Mouse (Mus musculus): ENCODE data around the gene Mul1.

The Mul1 gene

DNA sequence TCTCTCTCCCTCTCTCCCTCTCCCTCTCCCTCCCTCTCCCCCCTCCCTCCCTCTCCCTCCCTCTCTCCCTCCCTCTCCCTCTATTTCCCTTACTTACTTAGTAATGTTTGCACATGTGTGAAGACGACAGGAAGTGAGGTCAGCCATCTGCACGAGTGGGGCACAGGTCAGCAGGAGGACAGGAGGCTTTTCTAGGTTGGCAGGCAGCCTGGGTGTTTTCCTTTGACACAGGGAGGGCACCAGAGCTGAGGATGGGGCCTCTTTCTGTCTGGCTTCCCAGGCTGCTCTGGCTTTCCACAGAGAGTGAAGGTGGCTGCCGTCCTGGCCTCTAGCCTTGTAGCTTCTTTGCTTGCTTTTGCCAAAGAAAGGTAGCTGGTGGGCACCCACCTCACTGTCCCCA, 5.6 kb downstream of the Mul1 start:
- no peak for DNase-seq (ENCODE audit: low spot score in 2 of 2)

GRCm38 (mm10) chr4:138444941-138445340, 10.5 kb downstream of the Mul1 start:
- DNase-seq (ENCODE audit: low spot score in 2 of 2) = no peak

GRCm38 (mm10) chr4:138446981-138447380, 12.5 kb downstream of the Mul1 start:
- no peak for DNase-seq (ENCODE audit: low spot score in 2 of 2)

DNA sequence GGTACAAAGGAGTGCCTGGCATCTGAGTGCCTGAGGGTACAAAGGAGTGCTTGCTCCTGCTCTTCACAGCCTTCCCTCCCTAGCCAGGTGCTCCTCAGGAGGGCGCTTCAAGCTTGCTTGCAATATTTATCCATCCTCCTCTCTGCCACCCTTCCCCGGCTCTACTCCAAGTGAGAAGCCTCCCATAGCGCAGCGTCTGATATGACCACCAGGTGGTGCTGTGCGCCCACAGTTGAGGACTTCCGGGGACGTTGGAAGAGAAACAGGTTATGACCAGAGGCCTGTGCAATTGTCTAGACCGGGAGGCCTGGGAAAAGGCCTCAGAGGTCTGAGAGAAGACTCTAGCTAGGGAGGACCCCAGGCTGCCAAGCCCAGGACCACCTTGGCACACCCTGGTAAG, 12.9 kb downstream of the Mul1 start:
- peak; percentile 74 to 88 for DNase-seq (ENCODE audit: low spot score in 2 of 2)

- no peak for DNase-seq (ENCODE audit: low spot score in 2 of 2)
These were observed 13.5 kb downstream of the Mul1 start for GRCm38 (mm10) chr4:138447827-138448602.

GRCm38 (mm10) chr4:138448872-138449615, 14.6 kb downstream of the Mul1 start:
- no peak for DNase-seq (ENCODE audit: low spot score in 2 of 2)

- no peak for DNase-seq (ENCODE audit: low spot score in 2 of 2)
These were observed 15.3 kb downstream of the Mul1 start for GRCm38 (mm10) chr4:138449636-138450314.

DNA sequence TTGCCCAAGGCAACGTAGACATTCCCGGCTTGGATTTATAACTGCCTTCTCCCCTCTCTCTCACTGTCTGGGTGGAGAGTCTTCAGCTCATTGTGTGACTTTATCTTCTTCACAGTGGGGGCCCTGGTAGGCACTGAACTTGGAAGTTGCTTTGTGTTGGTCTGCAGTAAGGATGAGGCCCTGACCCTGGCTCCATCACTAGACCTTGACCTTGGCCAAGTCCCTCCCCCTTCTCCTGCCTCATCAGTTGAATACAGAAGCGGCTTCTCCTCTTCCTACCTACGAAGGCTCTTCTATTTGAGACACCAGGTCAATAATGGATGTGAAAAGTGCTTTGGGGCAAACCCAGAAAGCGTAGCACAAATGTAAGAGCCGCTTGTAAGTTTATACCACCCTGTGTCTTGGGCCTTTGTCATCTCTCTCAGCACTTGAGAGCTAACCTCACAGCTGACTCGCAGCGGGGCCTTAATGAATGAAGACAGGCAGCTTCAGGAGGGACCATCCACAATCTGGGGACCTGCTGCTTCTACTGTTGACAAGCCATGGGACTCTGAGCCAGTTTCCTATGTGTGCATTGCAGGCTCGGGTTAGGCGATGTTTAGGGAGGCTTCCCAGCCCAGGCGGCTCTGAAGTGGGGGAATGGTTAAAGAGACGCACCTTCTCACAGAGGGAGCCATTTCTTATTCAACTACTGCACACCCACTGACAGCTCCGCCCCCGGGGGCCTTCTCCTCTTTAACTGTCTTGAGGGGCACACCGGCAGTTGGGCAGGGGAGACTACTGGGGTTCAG, 18.0 kb downstream of the Mul1 start:
- DNase-seq (ENCODE audit: low spot score in 2 of 2) = no peak

DNA sequence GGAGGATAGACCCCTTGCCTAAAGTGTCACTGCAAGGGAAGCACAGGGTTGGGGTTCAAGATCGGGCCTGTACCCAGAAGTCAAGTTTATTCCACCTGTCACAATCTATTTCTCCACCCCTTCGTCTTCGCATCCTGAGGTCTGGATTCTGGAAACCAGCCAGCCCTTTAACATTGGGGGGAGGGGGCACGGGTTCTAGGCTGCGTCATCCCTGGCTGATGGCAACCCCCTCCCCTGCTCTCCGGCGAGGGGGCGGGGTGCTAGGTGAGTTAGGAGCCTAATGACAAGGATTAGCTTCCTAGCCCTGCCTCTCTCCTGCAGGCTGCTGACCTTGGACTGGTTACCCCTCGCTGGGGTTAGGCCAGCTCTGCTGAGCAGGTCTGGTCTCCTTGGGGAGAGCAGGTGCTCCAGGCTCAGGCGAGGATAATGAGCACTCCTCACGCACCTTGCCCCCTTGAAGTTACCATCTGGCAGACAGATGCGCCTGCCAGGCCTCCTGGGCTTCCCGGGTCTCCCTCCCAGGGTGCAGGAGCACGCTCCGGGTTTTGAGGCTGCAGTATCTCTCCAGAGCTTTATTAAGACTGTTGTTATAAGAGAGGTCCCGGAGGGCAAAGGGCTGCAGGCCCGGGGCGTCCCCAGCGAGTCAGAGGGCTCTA, 18.8 kb downstream of the Mul1 start:
- DNase-seq (ENCODE audit: low spot score in 2 of 2) = no peak

DNA sequence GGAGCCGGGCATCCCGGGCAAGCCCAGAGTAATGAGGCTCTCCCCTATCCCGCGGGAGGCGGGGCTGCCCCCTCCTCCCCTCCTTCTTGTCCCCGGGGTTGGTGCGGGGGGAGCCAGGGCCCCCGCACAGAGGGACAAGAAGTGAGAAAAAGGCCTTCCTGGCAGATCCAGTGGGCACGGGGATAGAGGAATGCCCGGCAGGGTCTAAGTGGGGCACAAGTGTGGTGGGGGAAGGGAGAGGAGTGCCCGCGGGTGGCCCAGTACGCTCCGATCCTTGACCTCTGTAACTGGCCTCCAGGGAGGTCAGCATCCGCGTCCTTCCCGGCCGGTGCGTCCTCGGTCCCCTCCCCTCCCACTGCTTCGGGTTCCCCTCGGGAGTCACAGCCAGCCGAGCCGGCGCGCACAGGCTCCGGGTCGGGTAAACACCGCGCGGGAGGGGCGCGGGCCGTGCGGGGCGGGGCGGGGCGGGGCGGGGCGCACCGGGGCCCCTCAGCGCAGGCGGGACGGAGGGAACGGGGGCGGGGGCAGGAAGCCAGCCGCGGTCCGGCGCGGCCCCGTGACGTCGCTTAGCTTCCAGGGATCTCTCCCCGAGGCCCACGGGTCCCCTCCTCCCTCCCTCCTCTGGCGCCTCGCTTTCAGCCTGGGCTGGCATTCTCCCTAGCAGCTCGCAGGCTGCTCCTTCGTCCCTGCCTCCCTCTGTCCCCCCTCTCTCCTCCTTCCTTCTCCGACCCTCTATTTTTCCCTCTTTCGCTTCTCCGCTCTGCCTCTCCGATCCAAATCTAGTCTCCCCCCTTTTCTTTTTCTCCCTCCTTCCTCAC, 19.5 kb downstream of the Mul1 start, which contains the start of gene Camk2n1:
Gene Camk2n1, plus strand, starts transcription at position 562 of the 818 bp plus-strand sequence.
- peak in 1 of 2 experiments; percentile 22 for DNase-seq (ENCODE audit: low spot score in 2 of 2)

GRCm38 (mm10) chr4:138454571-138455140, 20.2 kb downstream of the Mul1 start:
- DNase-seq (ENCODE audit: low spot score in 2 of 2) = peak in 1 of 2 experiments; percentile 34

DNA sequence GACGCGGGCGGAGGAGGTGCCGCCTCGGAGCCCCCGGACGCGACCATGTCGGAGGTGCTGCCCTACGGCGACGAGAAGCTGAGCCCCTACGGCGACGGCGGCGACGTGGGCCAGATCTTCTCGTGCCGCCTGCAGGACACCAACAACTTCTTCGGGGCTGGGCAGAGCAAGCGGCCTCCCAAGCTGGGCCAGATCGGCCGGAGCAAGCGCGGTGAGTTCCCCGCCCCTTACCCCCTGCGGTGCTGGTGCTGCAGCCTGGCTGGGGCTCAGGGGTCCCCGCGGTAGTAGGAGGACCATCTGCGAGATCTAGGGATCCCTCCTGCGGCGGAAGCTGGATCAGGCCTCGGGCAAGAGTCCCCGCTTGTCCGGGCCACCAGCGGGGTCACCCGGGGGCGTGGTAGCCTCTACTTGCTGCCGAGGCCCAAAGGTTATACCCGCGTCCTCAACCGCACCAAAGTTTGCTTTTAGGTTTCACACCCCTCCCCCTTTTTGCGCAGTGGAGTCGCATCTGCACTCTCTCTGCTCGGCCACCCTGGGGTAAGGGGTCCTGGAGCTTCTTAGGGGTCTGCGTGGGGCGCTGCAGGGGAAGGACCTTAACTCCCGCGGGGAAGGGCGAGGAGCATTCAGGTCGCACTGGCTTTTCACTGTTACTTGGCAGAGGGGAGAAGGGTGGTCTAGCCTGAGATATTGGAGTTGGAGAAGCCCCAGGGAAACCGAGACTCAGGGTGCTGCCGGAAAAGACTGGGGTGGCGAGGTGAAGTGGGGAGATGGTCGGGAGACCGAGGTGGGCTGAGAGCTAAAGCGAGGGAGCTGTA, 20.9 kb downstream of the Mul1 start:
- DNase-seq (ENCODE audit: low spot score in 2 of 2) = no peak

DNA sequence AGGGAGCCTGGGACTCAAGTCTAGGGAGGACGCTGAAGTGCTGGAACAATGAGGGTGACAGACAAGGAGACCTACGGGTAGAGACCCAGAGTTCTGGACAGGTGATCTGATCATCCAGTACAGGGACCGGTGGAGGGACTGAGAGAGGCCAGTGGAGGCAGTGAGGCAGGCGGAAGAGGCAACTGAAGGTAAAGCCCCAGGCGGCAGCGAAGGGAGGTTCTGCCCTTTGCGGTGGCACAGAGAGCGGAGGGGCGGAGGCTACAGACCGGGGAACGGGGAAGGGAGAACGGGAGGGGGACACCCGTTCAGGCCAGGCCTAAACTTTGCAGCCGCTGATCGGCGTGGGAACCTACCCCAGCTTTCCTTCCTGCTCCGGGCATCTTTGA, 21.5 kb downstream of the Mul1 start:
- DNase-seq (ENCODE audit: low spot score in 2 of 2) = no peak

DNA sequence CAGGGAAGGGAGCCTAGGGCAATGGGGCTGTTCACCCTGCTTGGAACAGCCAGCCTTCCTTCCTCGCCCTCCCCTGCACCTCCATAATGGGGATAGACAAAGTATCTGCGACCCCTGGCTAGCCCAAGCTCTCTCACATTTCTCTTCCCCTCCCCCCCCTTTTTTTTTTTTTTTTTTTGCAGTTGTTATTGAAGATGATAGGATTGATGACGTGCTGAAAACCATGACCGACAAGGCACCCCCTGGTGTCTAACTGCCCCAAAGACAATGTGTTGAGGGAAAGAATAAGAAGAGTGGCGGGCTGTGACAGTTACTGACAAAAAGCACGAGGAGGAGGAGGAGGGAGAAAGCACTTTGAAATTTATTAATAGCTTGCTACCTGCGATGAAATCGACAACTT, 22.1 kb downstream of the Mul1 start:
- no peak for DNase-seq (ENCODE audit: low spot score in 2 of 2)

DNA sequence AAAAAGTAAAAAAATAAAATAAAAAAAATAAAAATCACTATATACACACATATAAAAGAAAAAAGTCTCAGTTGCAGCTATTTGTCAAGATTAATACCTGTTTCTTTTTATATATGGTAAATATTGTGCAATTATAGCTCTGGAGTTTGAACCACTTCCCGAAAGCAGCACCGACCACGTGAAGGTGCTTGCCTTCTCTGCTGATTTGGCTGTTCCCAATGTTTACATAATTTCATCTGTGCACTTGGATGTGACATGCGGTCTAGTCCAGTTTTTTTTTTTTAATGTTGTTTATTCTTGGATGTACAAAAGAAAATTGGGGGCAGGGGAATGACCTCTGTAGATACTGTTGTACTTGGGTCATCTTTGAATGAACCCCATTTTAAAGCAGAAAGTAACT, 22.6 kb downstream of the Mul1 start:
- DNase-seq (ENCODE audit: low spot score in 2 of 2) = no peak

GRCm38 (mm10) chr4:138458171-138458570, 23.7 kb downstream of the Mul1 start:
- no peak for DNase-seq (ENCODE audit: low spot score in 2 of 2)

DNA sequence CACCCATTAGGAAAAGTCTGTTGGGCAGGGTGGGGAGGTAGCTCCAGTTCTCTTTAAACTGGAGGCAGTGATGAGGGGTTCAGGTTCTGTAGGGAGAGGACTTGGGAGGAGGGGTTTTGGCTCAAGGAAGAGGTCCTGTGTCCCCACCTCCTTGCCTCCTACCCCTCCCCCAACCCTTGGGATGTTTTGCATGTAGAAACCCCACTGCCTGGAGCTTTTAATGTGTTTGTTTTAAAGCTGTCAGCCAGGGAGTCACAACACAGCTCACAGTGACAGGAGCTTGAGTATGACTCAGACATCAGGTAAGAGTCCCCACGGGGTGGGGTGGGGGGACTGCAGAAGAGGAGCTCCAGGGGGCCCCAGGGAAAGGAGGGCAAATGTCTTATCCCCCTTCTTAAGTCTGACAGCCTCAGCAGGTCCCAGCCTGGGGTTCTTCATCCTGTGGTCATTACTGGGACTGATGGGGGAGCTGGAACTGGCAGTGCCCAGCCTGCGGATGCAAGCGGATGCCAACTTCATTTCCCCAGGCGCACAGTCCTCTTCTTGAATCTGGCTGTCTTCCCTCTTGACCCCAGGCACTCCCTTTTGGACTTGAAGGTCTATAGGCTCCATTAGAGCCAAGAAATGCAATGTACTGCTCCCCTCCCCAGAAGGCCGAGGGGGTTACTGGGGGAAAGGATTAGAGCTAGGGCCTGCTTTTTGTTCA, 24.4 kb downstream of the Mul1 start:
- no peak for DNase-seq (ENCODE audit: low spot score in 2 of 2)

DNA sequence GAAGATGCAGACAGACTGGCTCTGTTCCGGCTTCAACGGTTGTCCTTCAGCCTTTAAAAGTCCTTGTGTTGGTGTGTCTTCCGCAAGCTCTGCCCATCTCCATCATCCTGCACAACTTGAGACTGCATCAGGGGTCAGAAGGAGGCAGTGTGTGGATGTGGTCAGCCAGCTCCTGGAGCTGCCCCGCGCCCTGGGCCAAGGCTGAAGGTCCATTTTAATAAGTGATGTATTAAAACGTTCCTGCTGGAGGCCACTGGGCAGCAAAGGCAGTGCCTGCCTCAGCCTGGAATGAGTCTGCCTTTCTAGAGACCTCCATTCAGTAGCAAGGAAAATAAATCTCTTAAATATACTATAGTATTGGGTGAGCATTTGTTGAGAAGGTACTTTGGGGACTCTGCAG, 25.3 kb downstream of the Mul1 start:
- DNase-seq (ENCODE audit: low spot score in 2 of 2) = no peak

DNA sequence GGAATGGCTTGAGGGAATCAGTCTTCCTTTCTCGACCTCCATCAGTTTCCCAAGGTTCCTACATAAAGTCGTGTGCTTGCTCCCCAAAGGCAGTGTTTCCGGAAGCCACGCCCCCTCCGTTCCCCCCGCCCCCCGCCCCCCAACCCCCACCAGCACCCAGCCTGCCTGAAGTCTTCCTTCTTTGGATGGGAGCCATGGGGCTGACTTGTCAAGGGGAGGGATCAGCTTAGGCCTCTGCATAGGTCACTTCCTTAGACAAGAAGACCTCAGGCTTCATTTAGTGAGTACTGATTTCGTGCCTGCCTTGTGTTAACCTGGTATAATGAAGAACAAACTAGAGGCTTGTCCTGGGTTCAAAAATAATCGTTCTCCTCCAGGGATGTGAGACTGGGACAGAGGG, 26.4 kb downstream of the Mul1 start:
- DNase-seq (ENCODE audit: low spot score in 2 of 2) = no peak
